Mouse (Mus musculus) layer of hippocampus, adult 9-11 months (tissue): ENCODE data around the gene Slc26a10.

Experiments used
- DNase-seq: peaks from one replicate; pipeline ENCODE4 v3.0.0; 2022

Gene Slc26a10

GRCm38 (mm10) chr10:127125210-127126001 is 55.0 kb downstream of the Slc26a10 start:
- no peak for DNase-seq

GRCm38 (mm10) chr10:127123436-127123805 is 57.0 kb downstream of the Slc26a10 start:
- peak; percentile 74 for DNase-seq

GRCm38 (mm10) chr10:127122784-127123435 is 57.5 kb downstream of the Slc26a10 start:
- DNase-seq: no peak

GRCm38 (mm10) chr10:127122018-127122417 is 58.4 kb downstream of the Slc26a10 start:
- no peak for DNase-seq
